In the genomic region with DNA sequence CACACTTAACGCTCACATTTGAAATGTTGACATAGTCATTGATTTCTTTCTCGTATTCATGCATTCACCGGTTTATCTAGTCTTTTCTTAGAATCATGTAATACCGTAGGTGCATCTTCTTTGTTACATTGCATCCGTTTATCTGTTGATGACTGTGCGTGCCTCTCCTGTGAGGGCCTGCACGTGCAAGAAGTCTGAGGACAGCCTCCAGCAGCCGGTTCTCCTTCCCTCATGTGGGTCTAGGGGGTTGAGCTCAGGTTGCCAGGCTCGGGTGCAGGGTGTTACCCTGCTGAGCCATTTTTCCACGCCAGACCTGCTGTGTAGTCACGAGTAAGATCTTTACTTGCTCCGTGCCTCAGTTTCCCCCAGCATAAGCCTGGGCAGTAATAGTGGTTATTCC, we compare ENCODE assay signal across 8 mouse cellular contexts. TPM values are rescaled to one million over a fixed set of nuclear protein-coding genes. Genes with fewer than 3 reads are reported as not detected.
DNase-seq lines count a peak whose midpoint lies in the region; ATAC-seq lines count a peak whose summit lies in the region.

No protein-coding gene starts in this region.

- H3K4me3 ChIP-seq in erythroblast, embryonic 14.5 days (replicated peaks) = peak overlapping the region; percentile 95
- H3K4me3 ChIP-seq in neural tube, embryonic 11.5 days (ENCODE audit: low read depth, low read length) = no peak overlapping the region
- H3K4me3 ChIP-seq in stomach, embryonic 16.5 days (replicated peaks; ENCODE audit: low read length) = peak overlapping the region; percentile 80

- 0 out of 2 replicates have a peak overlapping the region, but pooled peaks have one; percentile 13 for H3K4me2 ChIP-seq in neural tube, embryonic 11.5 days (ENCODE audit: low read depth)
- H3K4me2 ChIP-seq in stomach, embryonic 16.5 days (ENCODE audit: low read depth, low read length) = peak overlapping the region; percentile 63

- H3K9ac ChIP-seq in neural tube, embryonic 11.5 days (ENCODE audit: low read length) = no peak overlapping the region
- H3K9ac ChIP-seq in stomach, embryonic 16.5 days (ENCODE audit: low read length) = peak overlapping the region; percentile 88; the same call in 1 of the 2 replicates

- no peaks in the 10 kb centered on the region for H3K27me3 ChIP-seq in erythroblast, embryonic 14.5 days (ENCODE audit: control insufficient read depth)
- no peaks in the 10 kb centered on the region for H3K27me3 ChIP-seq in neural tube, embryonic 11.5 days (ENCODE audit: control insufficient read depth, insufficient read depth, low read length)
- H3K27me3 ChIP-seq in stomach, embryonic 16.5 days (ENCODE audit: control insufficient read depth, insufficient read depth, low read length) = no peaks in the 10 kb centered on the region

- H3K27ac ChIP-seq in neural tube, embryonic 11.5 days (ENCODE audit: low read depth, low read length) = no peak overlapping the region
- no peak overlapping the region for H3K27ac ChIP-seq in stomach, embryonic 16.5 days (ENCODE audit: low read length)

- 83% methylated on average over 12 of the region's 12 CpGs for WGBS in neural tube, embryonic 11.5 days
- WGBS in stomach, embryonic 16.5 days = 65% methylated on average over 12 of the region's 12 CpGs

- H3K4me1 ChIP-seq in erythroblast, embryonic 14.5 days (ENCODE audit: control insufficient read depth) = peaks cover 81% of the 10 kb centered on the region
- H3K4me1 ChIP-seq in neural tube, embryonic 11.5 days (ENCODE audit: control insufficient read depth, insufficient read depth, low read length) = peaks cover 11% of the 10 kb centered on the region
- H3K4me1 ChIP-seq in stomach, embryonic 16.5 days (ENCODE audit: control insufficient read depth, insufficient read depth, low read length) = peaks cover 38% of the 10 kb centered on the region

- no peaks in the 10 kb centered on the region for H3K9me3 ChIP-seq in erythroblast, embryonic 14.5 days (ENCODE audit: control insufficient read depth, low read length)
- no peaks in the 10 kb centered on the region for H3K9me3 ChIP-seq in neural tube, embryonic 11.5 days (ENCODE audit: control insufficient read depth, low read length)
- H3K9me3 ChIP-seq in stomach, embryonic 16.5 days (replicated peaks; ENCODE audit: control insufficient read depth, low read length) = no peaks in the 10 kb centered on the region

- H3K36me3 ChIP-seq in erythroblast, embryonic 14.5 days (ENCODE audit: control insufficient read depth) = peaks cover 50% of the 10 kb centered on the region
- no peaks in the 10 kb centered on the region for H3K36me3 ChIP-seq in neural tube, embryonic 11.5 days (ENCODE audit: control insufficient read depth, insufficient read depth, low read length)
- no peaks in the 10 kb centered on the region for H3K36me3 ChIP-seq in stomach, embryonic 16.5 days (ENCODE audit: control insufficient read depth, insufficient read depth, low read length)

- no peak for DNase-seq in neural tube, embryonic 11.5 days (ENCODE audit: low spot score)
- DNase-seq in neural tube, embryonic 10.5 days (ENCODE audit: extremely low spot score, low spot score) = no peak
- DNase-seq in liver = peak; percentile 68
- DNase-seq in gastrocnemius, postnatal 10 days = no peak
- no peak for DNase-seq in gastrocnemius, adult 8-10 months (ENCODE audit: low spot score in 2 of 2)

- no peak for ATAC-seq in erythroblast, adult 5-6 weeks (replicated peaks; ENCODE audit: low FRiP score, poor library complexity, severe bottlenecking)
- ATAC-seq in neural tube, embryonic 11.5 days (ENCODE audit: insufficient read depth, low FRiP score, low TSS enrichment) = no peak
- ATAC-seq in stomach, embryonic 16.5 days (ENCODE audit: insufficient read depth, low FRiP score) = no peak

RNA-seq across cellular contexts. Expression of a gene that starts 52.9 kb away (rescaled TPM):
- polyA plus RNA-seq in erythroblast, embryonic 14.5 days (2012) = not detected in 2 replicates
- total RNA-seq in erythroblast, adult 5-6 weeks (2015; ENCODE audit: low replicate concordance) = not detected in 2 replicates
- not detected in 2 replicates for total RNA-seq in erythroblast, adult 5-6 weeks (2017; ENCODE audit: low replicate concordance)
- polyA plus RNA-seq in neural tube, embryonic 11.5 days (2014; fragmentation: Nextera tagmentation; extraction: Ambion mirVana) = 0.15 TPM in 1 of 2 replicates, not detected in the other
- polyA plus RNA-seq in stomach, embryonic 16.5 days (2015; fragmentation: Nextera tagmentation; extraction: Ambion mirVana) = 0.22 and 0.34 TPM in 2 replicates
- total RNA-seq in gastrocnemius, postnatal 10 days (2021) = under 1 TPM; 0.28 to 0.47 TPM
- not detected for total RNA-seq in gastrocnemius, adult 8-10 months (2022)
